ENCODE assay signal across 8 mouse cellular contexts in the genomic region with DNA sequence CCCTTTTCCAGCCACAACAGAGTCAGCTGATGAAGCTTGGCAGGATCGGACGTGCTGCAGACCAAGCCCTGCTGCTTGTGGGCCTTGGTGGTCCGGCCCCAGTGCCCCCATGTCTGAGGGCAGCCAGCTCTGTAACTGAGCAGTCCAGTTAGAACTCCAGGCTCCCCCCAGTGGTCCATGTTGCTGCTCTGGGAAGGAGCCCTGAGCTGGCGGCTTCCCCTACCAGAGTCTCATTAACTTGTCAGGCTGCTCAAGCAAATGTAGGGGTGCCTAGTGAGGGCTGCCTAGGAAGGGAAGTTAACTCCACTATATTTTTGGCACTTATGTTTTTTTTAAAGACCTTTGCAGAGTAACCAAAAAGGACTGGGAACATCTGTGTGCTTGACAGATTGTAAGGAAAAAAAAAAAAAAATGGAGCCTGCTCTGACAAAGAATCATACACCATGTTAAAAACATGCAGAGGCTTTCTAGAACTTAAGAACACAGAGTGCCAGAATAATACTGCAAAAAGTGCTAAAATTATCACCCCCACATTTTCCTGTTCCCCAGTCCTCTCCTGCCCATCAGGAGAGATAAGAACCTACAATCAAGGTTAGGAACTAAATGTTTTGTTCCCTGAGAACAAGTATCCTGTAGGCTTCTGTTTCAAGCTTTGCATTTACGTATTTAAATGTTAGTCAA.
DNase-seq lines count a peak whose midpoint lies in the region; ATAC-seq and TF ChIP-seq lines count a peak whose summit lies in the region.

No protein-coding gene starts in this region.

- no peaks in the 10 kb centered on the region for H3K9me3 ChIP-seq in lung, embryonic 14.5 days (ENCODE audit: low read depth, low read length)
- no peaks in the 10 kb centered on the region for H3K9me3 ChIP-seq in embryonic facial prominence, embryonic 11.5 days (replicated peaks; ENCODE audit: control insufficient read depth, low read length)
- no peaks in the 10 kb centered on the region for H3K9me3 ChIP-seq in heart, embryonic 12.5 days (replicated peaks)
- no peaks in the 10 kb centered on the region for H3K9me3 ChIP-seq in kidney, postnatal 0 days (replicated peaks; ENCODE audit: low read length)

- peaks cover 18% of the 10 kb centered on the region for H3K4me1 ChIP-seq in lung, embryonic 14.5 days (ENCODE audit: insufficient read depth)
- H3K4me1 ChIP-seq in embryonic facial prominence, embryonic 11.5 days (ENCODE audit: control insufficient read depth, insufficient read depth, low read length), result peaks cover 11% of the 10 kb centered on the region
- peaks cover 49% of the 10 kb centered on the region for H3K4me1 ChIP-seq in heart, embryonic 12.5 days (replicated peaks)
- no peaks in the 10 kb centered on the region for H3K4me1 ChIP-seq in kidney, postnatal 0 days (replicated peaks; ENCODE audit: insufficient read depth, low read length)

- no peak overlapping the region for H3K4me2 ChIP-seq in lung, embryonic 14.5 days
- H3K4me2 ChIP-seq in embryonic facial prominence, embryonic 11.5 days (ENCODE audit: low read depth, low read length), result no peak overlapping the region
- no peak overlapping the region for H3K4me2 ChIP-seq in heart, embryonic 12.5 days
- H3K4me2 ChIP-seq in kidney, postnatal 0 days (ENCODE audit: low read length), result no peak overlapping the region
- no peak overlapping the region for H3K4me2 ChIP-seq in myocyte (ENCODE audit: low read depth)

- ATAC-seq in lung, embryonic 14.5 days (ENCODE audit: insufficient read depth), result peak; percentile 81
- no peak; the same call in 1 of the 2 replicates for ATAC-seq in embryonic facial prominence, embryonic 11.5 days (replicated peaks; ENCODE audit: insufficient number of reproducible peaks, low FRiP score, low TSS enrichment, low read depth)
- 0 out of 2 replicates have a peak, but pooled peaks have one; percentile 14 for ATAC-seq in heart, embryonic 12.5 days (ENCODE audit: insufficient number of reproducible peaks, low FRiP score)
- peak; percentile 30; the same call in 1 of the 2 replicates for ATAC-seq in kidney, postnatal 0 days (replicated peaks; ENCODE audit: low FRiP score, low read depth)
- ATAC-seq in erythroblast, adult 5-6 weeks (replicated peaks; ENCODE audit: low FRiP score, poor library complexity, severe bottlenecking), result no peak

- peaks cover 44% of the 10 kb centered on the region for H3K36me3 ChIP-seq in lung, embryonic 14.5 days (ENCODE audit: insufficient read depth)
- peaks cover 4% of the 10 kb centered on the region for H3K36me3 ChIP-seq in embryonic facial prominence, embryonic 11.5 days (replicated peaks; ENCODE audit: control insufficient read depth, insufficient read depth, low read depth, low read length)
- H3K36me3 ChIP-seq in heart, embryonic 12.5 days, result peaks cover 46% of the 10 kb centered on the region
- peaks cover 31% of the 10 kb centered on the region for H3K36me3 ChIP-seq in kidney, postnatal 0 days (ENCODE audit: insufficient read depth, low read length)
- H3K36me3 ChIP-seq in myocyte (ENCODE audit: control insufficient read depth, insufficient read depth), result peaks cover 62% of the 10 kb centered on the region

- no peak overlapping the region for H3ac ChIP-seq in myocyte (ENCODE audit: control insufficient read depth, insufficient read length)

- H3K27ac ChIP-seq in lung, embryonic 14.5 days (ENCODE audit: low read depth), result peak overlapping the region; percentile 80; the same call in 1 of the 2 replicates
- peak overlapping the region; percentile 75 for H3K27ac ChIP-seq in embryonic facial prominence, embryonic 11.5 days (replicated peaks; ENCODE audit: low read depth, low read length)
- H3K27ac ChIP-seq in heart, embryonic 12.5 days (ENCODE audit: poor library complexity, severe bottlenecking), result peak overlapping the region; percentile 30; the same call in 1 of the 2 replicates
- H3K27ac ChIP-seq in kidney, postnatal 0 days, result peak overlapping the region; percentile 76

- no peak overlapping the region for H3K9ac ChIP-seq in lung, embryonic 14.5 days
- no peak overlapping the region for H3K9ac ChIP-seq in embryonic facial prominence, embryonic 11.5 days (replicated peaks; ENCODE audit: low read length)
- 0 out of 2 replicates have a peak overlapping the region, but pooled peaks have one; percentile 6 for H3K9ac ChIP-seq in heart, embryonic 12.5 days
- no peak overlapping the region for H3K9ac ChIP-seq in kidney, postnatal 0 days (ENCODE audit: low read depth, low read length)

- 28% methylated on average over 5 of the region's 5 CpGs for WGBS in lung, embryonic 14.5 days
- 37% methylated on average over 5 of the region's 5 CpGs for WGBS in embryonic facial prominence, embryonic 11.5 days
- WGBS in heart, embryonic 12.5 days, result 43% methylated on average over 5 of the region's 5 CpGs
- WGBS in kidney, postnatal 0 days, result 45% methylated on average over 5 of the region's 5 CpGs

- peak; percentile 64 for TF ChIP-seq CTCF in lung, embryonic 14.5 days (IDR thresholded peaks at IDR 0.05; ENCODE audit: low read depth)
- peak; percentile 58 for TF ChIP-seq CTCF in kidney, postnatal 0 days (IDR thresholded peaks at IDR 0.05; ENCODE audit: low read depth)

- no peak for TF ChIP-seq POLR2A in myocyte (IDR thresholded peaks at IDR 0.05; ENCODE audit: insufficient read length, low read depth)

- DNase-seq in lung, embryonic 14.5 days, result peak; percentile 90
- no peak for DNase-seq in lung, postnatal 25 days (ENCODE audit: low spot score)
- DNase-seq in embryonic facial prominence, embryonic 11.5 days (ENCODE audit: low spot score), result peak; percentile 65
- DNase-seq in kidney, postnatal 0 days (ENCODE audit: low spot score), result peak; percentile 90
- no peak for DNase-seq in thymus, postnatal 4 days

- no peak overlapping the region for H3K4me3 ChIP-seq in lung, embryonic 14.5 days (ENCODE audit: low read depth, low read length)
- H3K4me3 ChIP-seq in embryonic facial prominence, embryonic 11.5 days (ENCODE audit: low read depth, low read length), result no peak overlapping the region
- H3K4me3 ChIP-seq in heart, embryonic 12.5 days, result no peak overlapping the region
- no peak overlapping the region for H3K4me3 ChIP-seq in kidney, postnatal 0 days (replicated peaks; ENCODE audit: low read depth, low read length)
- H3K4me3 ChIP-seq in myocyte, result no peak overlapping the region

- H3K27me3 ChIP-seq in lung, embryonic 14.5 days (ENCODE audit: insufficient read depth, low read length), result no peaks in the 10 kb centered on the region
- H3K27me3 ChIP-seq in embryonic facial prominence, embryonic 11.5 days (ENCODE audit: control insufficient read depth, insufficient read depth, low read length), result no peaks in the 10 kb centered on the region
- no peaks in the 10 kb centered on the region for H3K27me3 ChIP-seq in heart, embryonic 12.5 days (replicated peaks)
- no peaks in the 10 kb centered on the region for H3K27me3 ChIP-seq in kidney, postnatal 0 days (ENCODE audit: insufficient read depth, low read length)
- H3K27me3 ChIP-seq in myocyte (ENCODE audit: control insufficient read depth, insufficient read depth, insufficient read length), result no peaks in the 10 kb centered on the region

- no peaks in the 10 kb centered on the region for H3K79me2 ChIP-seq in myocyte (ENCODE audit: control insufficient read depth, insufficient read depth)

TF ChIP-seq in myocyte, 11 proteins besides CTCF, POLR2A, EP300 and RAD21:
- TF ChIP-seq POLR2AphosphoS2 (IDR thresholded peaks at IDR 0.05; ENCODE audit: insufficient read length, low read depth), result peak; percentile 19
- TF ChIP-seq TCF3 (IDR thresholded peaks at IDR 0.05; ENCODE audit: insufficient read length, low read depth), result no peak

Comparison
In these comparisons a context has a peak if more than half of its experiments do, and no peak if none do; other contexts are left out.
1. DNase-seq: peak in lung, embryonic 14.5 days (single experiment), embryonic facial prominence, embryonic 11.5 days (single experiment) and kidney, postnatal 0 days (single experiment); none in lung, postnatal 25 days (single experiment) and thymus, postnatal 4 days (single experiment).
2. ATAC-seq: peak in lung, embryonic 14.5 days (single experiment), heart, embryonic 12.5 days (single experiment) and kidney, postnatal 0 days (single experiment); none in embryonic facial prominence, embryonic 11.5 days (single experiment) and erythroblast, adult 5-6 weeks (single experiment).
3. H3K27ac ChIP-seq: peak in every context shown above with its lines; median percentile 80 in lung, embryonic 14.5 days; 76 in kidney, postnatal 0 days; 75 in embryonic facial prominence, embryonic 11.5 days; 30 in heart, embryonic 12.5 days.